Mouse (Mus musculus) C2C12 (cell line): Measurements from ENCODE around the gene Pex6.

ENCODE experiments used
- CEBPB ChIP-seq: IDR thresholded peaks from one replicate; pipeline ENCODE4 v1.6.1; 2011; ENCODE audit warnings: low read depth, mild to moderate bottlenecking, control low read depth, moderate library complexity
- CTCF ChIP-seq: IDR thresholded peaks from one replicate; pipeline ENCODE4 v1.5.1; 2011; ENCODE audit not compliant: control insufficient read depth, insufficient read depth, insufficient read length
- MAX ChIP-seq: IDR thresholded peaks from one replicate; pipeline ENCODE4 v1.6.1; 2011; ENCODE audit warnings: mild to moderate bottlenecking, control low read depth
- USF1 ChIP-seq: IDR thresholded peaks from one replicate; pipeline ENCODE4 v1.6.1; 2011; ENCODE audit warnings: low read depth, mild to moderate bottlenecking, control low read depth, moderate library complexity

- TF ChIP-seq CTCF (no peak), USF1 (no peak), MAX (no peak), CEBPB (no peak)
Measured at GRCm38 (mm10) chr17:46747234-46747633, 36.0 kb downstream of the Pex6 start.
